In genomic region chr13:109347770-109348169, GRCm38 (mm10) we compare ENCODE assay signal across 12 mouse cellular contexts.
DNase-seq lines count a peak whose midpoint lies in the region; ATAC-seq and TF ChIP-seq lines count a peak whose summit lies in the region.
"Had no signal": no experiment of that assay in that cellular context is flagged by ENCODE, and none has a peak within 500 bp of the region (broad histone marks: within the 10 kb centered on the region; RNA-seq: fewer than 3 reads in every experiment).

No protein-coding gene starts in this region.

- DNase-seq in adrenal gland, postnatal 25 days = peak; percentile 8
- no peak for DNase-seq in adrenal gland, adult (ENCODE audit: inconsistent age in 2 of 2, low spot score in 1 of 2)
- no peak for DNase-seq in layer of hippocampus, adult 2 months (ENCODE audit: low spot score in 2 of 2)
- DNase-seq in layer of hippocampus, adult 9-11 months = no peak
- DNase-seq in adipocyte (ENCODE audit: low spot score) = peak; percentile 21
- peak; percentile 97 to 98 for DNase-seq in cerebellum, postnatal 10 days
- no peak for DNase-seq in yolk sac, embryonic 10.5 days (ENCODE audit: low spot score)
- DNase-seq: kidney, postnatal 14 days; spleen, adult 18-20 months had no signal

- H3K27ac ChIP-seq in layer of hippocampus, adult 2 months = no peak overlapping the region
- H3K27ac ChIP-seq: embryonic facial prominence, embryonic 13.5 days had no signal

- no peak for ATAC-seq in erythroblast, adult 5-6 weeks (replicated peaks; ENCODE audit: low FRiP score, poor library complexity, severe bottlenecking)
- ATAC-seq: intestine, embryonic 16.5 days had no signal

- H3K4me3 ChIP-seq in layer of hippocampus, adult 2 months = peak overlapping the region; percentile 8; the same call in 1 of the 2 replicates
- H3K4me3 ChIP-seq: embryonic facial prominence, embryonic 13.5 days had no signal

- TF ChIP-seq CTCF in layer of hippocampus, adult 2 months (conservative IDR thresholded peaks at IDR 0.05) = no peak

Comparison
In these comparisons a context has a peak if more than half of its experiments do, and no peak if none do; other contexts are left out.
1. DNase-seq: peak in adrenal gland, postnatal 25 days (single experiment), adipocyte (single experiment) and cerebellum, postnatal 10 days (2 of 2); none in adrenal gland, adult (0 of 2), layer of hippocampus, adult 2 months (0 of 2), layer of hippocampus, adult 9-11 months (single experiment) and yolk sac, embryonic 10.5 days (single experiment).